Mouse (Mus musculus) kidney, postnatal 36 days (tissue): ENCODE measurements around the gene Sphk2.

Experiments used
- DNase-seq, 2 experiments: peaks; one replicate each; pipeline ENCODE4 v3.0.0; 2021 to 2022; ENCODE audit warnings: mixed read lengths in 2 of 2

The Sphk2 gene

GRCm38 (mm10) chr7:45709677-45710355 is 8.0 kb downstream of the Sphk2 start:
- DNase-seq, result peak in 1 of 2 experiments; percentile 43

DNA sequence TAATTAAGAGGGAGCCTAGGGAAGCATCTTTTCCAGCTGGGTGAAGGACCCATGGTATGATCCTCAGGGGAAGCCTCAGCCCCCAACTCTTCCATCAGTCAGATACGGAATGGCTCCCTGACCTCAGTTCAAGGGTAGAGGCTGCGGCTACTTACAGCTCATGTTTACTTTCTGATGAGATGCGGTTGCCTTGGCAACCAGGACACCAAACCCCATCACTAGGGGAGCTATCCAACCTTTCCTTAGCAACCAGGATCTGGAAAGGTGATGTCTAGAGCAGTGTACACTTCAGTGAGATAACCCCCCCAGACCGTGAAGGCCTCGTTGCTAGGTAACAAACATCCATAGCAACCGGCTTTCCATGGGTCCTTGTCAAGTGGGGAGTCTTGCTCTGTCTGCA is 8.8 kb downstream of the Sphk2 start:
- DNase-seq, result peak in 1 of 2 experiments; percentile 40

DNA sequence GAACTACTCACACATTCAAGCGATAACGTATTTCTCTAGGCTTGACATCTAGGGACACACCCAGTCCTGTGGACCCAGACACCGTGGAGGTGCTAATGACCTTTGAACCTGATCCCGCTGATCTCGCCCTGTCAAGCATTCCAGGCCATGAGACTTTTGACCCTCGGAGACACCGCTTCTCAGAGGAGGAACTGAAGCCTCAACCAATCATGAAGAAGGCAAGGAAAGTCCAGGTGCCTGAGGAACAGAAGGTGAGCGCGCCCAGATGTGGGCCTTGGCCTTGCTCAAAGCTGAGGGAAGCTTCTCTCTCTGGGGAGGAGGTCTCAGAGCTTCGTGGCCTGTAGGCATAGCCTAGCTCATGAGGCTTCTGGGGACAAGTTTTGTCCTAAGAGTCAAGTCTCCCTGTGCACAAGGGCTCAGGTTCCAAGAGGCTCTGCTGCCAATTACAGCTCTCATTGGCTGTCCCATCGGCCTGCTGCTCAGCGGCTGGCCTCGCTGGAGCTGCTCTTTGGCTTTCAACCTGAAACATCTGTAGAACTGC is 9.5 kb downstream of the Sphk2 start:
- DNase-seq, result peak; percentile 79 to 90

DNA sequence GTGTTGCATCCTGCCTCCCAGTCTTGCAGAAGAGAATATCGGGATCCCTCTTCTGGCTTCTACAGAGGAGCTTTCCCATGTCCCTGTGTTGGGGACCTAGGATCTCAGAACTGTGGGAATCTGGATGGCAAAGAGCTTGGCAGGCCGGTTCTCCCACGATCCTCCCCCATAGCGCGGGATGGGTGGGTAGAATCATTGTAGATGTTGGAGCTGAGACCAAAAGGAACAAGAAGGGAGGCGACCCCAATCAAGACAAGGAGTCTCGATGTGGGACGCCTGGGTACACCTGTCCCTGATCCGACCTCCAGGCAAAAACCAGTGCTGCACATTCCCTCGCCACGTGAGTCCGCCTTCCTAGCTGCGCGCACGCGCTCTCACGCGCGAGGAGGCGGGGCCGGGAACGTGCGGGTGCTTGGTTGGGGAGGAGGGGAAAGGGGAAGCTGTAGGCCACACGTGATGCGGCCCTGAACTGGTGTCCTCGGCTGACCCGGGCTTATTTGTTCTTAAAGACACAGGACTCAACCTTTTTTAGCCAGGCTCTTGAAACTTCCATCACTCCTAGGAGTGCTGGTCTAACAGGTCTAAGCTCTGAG is 10.3 kb downstream of the Sphk2 start:
- DNase-seq, result peak; percentile 99

GRCm38 (mm10) chr7:45706721-45707241 is 11.0 kb downstream of the Sphk2 start:
- DNase-seq, result peak; percentile 89 to 94

DNA sequence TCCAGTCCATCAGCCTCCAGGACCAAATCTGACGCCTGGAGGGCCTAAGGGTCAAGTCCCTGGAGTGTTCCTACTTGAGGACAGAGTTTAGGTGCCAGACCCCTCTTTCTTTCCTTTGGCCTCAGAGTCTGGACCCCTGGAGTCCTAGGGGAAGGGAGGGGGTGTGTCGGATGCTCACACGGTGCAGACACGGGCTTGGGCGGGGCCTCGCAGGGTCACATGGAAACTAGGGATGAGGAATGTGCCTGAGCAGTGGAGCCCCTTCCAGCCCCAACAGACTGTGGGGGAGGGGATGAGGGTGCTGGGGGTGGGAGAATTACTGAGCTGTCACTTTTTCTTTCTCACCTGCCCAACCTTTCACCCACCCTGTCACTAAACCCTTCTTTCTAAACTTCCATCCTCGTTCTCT is 11.9 kb downstream of the Sphk2 start:
- peak; percentile 94 to 95 for DNase-seq

DNA sequence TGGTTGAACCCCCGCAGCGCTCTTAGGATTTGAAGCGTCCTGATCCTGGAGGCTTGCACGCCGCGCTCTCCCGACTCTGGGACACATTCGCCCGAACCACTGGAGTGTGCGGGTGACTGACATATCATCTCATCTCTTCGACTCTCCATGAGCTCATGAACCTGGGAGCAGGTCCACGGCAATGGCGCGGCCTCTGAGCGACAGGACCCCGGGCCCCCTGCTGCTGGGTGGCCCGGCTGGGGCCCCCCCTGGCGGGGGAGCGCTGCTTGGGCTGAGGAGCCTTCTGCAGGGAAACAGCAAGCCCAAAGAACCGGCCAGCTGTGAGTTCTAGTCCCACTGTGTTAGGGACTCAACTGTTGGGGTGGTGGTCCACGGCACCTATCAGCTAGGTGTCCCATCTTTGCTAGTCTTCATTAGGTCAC is 12.3 kb downstream of the Sphk2 start:
- no peak for DNase-seq

DNA sequence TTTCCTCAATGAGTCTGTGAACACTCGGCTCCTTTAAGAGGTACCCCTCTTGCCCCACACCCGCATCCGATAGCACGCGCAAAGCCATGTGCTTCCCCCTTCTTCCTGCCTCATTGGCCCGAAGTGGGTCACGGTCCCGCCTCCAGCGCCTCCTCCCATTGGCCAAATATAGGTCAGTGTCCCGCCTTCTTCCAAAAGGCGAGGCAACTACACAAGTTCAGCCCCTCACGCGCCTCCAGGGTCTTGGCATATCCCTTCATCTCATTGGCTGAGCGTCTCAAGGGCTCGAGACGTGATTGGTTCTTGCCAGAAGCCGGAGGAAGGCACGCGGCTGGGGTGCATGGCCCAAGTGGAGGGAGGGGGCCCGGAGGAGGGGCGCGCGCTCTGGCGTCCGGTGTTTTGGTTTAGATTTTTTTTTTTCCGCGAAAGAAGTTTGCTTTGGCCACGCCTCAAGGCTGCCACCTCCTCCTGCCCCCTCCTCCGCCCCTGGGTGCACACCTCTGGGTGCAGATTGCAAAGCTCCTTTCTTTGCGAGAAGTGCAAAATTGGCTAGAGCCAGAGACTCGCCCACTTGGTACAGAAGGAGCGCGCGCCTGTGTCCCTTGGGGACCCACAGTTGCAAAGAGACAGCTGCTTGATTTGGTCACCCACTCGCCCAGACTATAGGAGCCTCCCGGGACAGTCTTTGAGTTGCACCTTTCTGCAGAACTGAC is 12.9 kb downstream of the Sphk2 start, which contains the start of gene Dbp:
Dbp (plus strand) TSS at position 359 of the 713 bp plus-strand sequence.
- DNase-seq, result peak; percentile 98 to 100

- peak; percentile 69 to 81 for DNase-seq
Observed at GRCm38 (mm10) chr7:45704046-45704559, 13.7 kb downstream of the Sphk2 start.

DNA sequence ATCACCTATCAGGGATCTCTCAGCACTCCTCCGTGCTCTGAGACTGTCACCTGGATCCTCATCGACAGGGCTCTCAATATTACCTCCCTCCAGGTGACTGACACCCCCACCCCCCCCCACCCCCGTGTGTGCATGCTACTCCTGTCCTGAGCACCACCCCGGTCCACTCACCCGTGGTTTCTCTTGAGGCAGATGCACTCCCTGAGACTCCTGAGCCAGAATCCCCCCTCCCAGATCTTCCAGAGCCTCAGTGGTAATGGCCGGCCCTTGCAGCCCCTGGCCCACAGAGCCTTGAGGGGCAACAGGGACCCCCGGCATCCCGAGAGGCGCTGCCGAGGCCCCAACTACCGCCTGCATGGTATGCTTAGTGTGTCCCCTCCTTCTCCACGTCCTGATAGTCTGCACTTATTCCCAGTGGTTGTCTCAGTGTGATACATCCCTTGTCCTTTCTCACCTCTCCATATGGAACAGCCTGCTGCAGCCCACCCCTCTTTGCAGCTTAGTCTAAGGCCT is 14.2 kb downstream of the Sphk2 start:
- no peak for DNase-seq

DNA sequence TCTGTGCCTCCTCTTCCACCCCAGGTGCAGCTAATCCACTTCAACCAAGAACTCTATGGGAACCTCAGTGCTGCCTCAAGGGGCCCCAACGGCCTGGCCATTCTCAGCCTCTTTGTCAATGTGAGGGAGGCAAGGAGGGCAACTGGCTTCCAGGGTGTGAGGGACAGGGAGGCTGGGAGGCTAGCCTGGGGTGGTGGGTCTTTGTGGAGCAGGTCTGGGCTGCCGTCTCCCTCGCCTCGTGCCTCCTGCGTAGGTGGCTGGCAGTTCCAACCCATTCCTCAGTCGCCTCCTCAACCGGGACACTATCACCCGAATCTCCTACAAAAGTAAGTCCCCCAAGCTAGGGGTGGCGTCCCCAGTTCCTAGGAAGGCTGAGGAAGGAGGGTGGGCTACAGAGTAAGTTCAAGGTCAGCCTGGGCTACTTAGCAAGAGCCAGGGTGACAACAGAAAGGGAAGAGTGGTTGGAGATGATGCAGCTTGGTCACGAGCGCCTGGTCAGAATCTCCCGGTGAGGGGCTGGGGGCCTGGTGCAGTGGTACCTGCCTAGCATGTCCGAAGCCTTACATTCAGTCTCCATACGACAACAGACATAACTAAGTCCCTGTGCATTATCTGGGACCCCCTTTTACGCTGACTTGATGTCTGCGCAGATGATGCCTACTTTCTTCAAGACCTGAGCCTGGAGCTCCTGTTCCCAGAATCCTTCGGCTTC is 14.8 kb downstream of the Sphk2 start:
- DNase-seq, result no peak

DNA sequence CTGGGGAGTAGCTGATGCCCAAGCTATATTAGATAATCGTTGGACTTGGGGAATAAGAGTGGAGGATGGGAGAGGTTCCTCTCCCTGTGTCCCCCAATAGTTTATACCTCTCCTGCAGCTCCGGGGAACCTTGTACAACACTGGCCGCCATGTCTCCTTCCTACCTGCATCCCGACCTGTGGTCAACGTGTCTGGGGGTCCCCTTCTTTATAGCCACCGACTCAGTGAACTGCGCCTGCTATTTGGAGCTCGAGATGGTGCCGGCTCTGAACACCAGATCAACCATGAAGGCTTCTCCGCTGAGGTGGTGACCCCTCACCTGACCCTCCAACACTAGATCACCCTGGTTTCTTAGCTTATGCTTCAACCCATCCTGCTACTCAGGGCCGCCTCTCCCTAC is 15.5 kb downstream of the Sphk2 start:
- no peak for DNase-seq

GRCm38 (mm10) chr7:45701607-45702006 is 16.2 kb downstream of the Sphk2 start:
- DNase-seq, result no peak

DNA sequence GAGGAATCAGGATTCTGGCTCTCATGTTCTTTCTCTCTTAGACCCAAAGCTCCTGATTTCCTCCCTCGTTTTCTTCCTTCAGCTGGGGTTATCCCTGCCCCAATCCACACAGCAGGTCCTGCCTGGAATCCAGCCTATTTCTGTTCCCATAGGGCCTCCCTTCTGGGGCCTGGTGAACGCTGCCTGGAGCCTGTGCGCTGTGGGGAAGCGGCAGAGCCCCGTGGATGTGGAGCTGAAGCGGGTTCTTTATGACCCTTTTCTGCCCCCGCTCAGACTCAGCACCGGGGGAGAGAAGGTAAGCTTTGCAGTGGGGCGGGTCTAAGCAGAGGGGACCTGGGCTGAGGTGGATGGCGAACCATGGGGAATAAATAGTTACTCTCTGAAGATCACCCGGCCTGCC is 16.7 kb downstream of the Sphk2 start:
- no peak for DNase-seq

DNA sequence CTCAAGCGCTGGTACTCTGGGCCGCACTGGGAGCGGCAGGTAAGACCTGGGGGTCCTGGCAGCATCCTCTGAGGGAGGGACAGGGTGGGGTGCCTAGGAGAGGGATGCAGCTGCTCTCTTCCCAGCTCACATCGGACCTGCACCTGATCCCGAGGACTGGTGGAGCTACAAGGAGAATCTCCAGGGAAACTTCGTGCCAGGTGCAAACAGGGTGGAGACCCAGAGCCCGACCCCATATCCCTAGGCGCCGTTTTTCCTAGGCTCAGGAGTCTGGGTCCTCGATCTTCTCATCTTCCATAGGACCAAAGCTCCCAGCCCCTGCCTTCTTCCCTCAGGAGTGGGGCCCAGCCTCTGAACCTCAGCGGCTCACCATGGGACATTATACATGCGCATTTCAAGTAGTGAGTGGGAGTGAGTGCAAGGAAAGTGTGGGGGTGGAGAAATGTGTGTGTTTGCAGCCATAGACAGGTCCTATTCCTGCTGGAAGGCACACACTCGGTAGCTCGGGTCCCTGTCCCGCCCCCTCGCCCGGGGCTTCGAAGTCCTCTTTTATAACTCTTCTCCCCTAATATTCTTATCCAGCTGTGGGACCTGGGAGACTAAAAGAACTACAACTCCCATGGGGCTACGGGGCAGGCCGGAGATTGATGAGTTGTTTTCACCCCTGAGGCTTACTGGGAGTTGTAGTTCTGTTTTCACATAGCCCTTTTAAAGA is 17.3 kb downstream of the Sphk2 start:
- DNase-seq, result peak; percentile 89 to 92

GRCm38 (mm10) chr7:45699523-45700141 is 18.2 kb downstream of the Sphk2 start, which contains the start of gene Car11:
Gene Car11, plus strand, starts transcription at chr7:45699843.
- no peak for DNase-seq

DNA sequence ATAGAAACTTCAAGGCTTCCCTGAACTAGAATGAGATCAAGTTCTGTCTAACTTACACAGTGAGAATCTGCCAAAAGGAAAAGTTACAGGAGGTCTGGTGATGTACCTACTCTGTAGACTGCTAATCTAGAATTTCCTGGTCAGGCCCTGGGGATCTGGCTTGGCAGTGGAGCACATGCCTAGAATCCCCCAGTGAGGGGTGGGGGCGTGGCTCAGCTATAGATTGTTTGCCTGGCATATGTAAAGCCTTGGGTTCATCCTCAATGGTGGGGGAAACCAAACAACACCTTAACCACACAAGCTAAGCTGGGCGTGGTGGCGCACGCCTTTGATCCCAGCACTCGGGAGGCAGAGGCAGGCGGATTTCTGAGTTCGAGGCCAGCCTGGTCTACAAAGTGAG is 19.9 kb downstream of the Sphk2 start:
- DNase-seq, result no peak

DNA sequence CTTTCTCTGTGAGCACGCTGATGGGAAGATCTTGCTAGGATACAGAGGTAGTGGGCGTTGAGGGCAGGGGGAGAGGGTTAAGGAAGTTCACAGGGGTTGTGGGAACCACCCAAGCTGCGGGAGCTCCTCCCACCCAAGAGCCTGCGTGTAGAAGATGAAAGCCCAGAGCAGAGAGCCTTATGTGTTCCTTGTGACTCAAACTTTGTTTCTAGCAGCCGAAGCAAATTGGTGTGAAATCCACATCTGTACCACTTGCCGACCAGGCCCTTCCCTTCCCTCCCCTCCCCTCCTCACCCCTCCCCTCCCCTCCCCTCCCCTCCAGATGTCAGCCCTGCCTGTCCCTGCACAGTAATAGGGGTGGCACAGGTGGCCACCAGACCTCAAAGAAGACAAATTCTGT is 22.7 kb downstream of the Sphk2 start:
- no peak for DNase-seq

DNA sequence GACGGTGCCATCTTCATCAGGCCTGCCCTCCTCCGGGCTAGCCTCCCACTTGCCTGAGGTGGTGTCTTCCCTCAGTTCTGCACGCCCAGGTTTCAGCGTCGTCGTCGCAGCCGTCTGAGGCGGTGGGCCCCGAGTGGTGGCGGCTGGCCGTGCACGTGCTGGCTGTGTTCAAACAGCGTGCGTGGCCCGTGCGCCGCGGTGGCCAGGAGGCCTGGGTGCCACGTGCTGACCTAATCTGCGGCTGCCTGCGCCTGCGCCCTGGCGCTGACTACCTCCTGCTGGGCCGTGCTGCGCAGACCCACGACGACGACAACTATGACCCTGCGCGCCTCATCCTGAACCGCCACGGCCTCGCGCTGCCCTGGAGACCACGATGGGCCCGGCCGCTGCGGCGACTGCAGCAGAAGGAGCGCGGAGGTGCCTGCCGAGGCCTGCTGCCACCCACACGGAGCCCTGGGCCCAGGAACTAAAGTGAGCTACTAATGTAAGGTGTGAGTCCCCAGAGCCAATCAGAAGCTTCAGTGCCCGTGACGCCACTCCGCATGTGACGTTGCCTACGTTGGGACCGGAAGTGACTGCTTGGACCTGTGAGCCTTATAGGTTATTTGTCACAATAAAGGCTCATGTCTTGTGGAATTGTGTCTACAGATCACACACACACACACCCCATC is 23.7 kb downstream of the Sphk2 start, which contains the start of gene Sec1:
Sec1 (minus strand) TSS at position 482 of the 671 bp plus-strand sequence.
- DNase-seq, result no peak

- DNase-seq, result no peak
Observed at GRCm38 (mm10) chr7:45692364-45692763, 25.4 kb downstream of the Sphk2 start.
